Mouse (Mus musculus): ENCODE data around the gene Cwc27.

DNA sequence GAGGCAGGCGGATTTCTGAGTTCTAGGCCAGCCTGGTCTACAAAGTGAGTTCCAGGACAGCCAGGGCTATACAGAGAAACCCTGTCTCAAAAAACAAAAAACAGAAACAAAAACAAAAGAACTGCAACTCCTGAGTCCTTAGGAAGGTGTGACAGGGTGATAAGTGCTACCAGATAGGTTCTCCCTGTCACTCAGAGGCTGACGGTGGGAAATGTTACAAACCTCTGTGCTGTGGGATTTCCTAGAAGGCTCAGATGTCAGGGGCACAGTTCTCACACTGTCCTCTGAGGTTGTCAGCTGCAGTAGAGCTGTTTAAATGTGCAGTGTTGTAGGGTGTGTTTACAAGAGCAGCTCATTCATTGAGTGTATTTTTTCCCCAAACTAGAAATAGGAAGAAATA is 8.5 kb upstream of the Cwc27 start:
- TF ChIP-seq CTCF (IDR thresholded peaks at IDR 0.05; ENCODE audit: low read depth, low read length): no peak
- no peak for TF ChIP-seq POLR2A (IDR thresholded peaks at IDR 0.05; ENCODE audit: borderline replicate concordance, low read depth, low read length)
